In the genomic region with DNA sequence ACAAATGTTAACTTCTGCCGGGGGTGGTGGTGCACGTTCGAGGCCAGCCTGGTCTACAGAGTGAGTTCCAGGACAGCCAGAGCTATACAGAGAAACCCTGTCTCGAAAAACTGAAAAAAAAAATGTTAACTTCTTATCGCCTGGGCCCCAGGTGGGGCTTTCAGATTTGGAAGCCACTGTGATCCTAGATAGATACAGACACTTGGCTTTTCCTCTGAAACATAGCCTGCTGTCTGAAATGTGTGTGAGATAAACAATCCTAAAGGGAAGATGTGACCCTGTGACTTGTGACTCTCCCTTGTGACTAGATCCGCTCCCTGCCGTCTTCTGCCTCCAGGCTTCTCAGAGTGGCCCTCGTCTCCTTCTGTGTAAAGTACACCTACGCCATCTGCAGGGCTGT, we compare ENCODE assay signal across 16 mouse cellular contexts. TPM values are rescaled to one million over a fixed set of nuclear protein-coding genes. Genes with fewer than 3 reads are reported as not detected.
"Had no signal": no experiment of that assay in that cellular context is flagged by ENCODE, and none has a peak within 500 bp of the region (broad histone marks: within the 10 kb centered on the region; RNA-seq: fewer than 3 reads in every experiment).

No protein-coding gene starts in this region.

- DNase-seq: kidney, adult 11 months; kidney, postnatal 10 days; kidney, postnatal 4 days; left cerebral cortex, postnatal 4 days; right cerebral cortex, adult 18-20 months; thymus, adult 18-20 months; thymus, postnatal 14 days had no signal

- H3K27ac ChIP-seq: limb, embryonic 13.5 days; lung, embryonic 15.5 days; midbrain, embryonic 15.5 days; neural tube, embryonic 13.5 days had no signal

- H3K36me3 ChIP-seq: midbrain, embryonic 15.5 days had no signal

- ATAC-seq: midbrain, embryonic 15.5 days had no signal

- H3K27me3 ChIP-seq: limb, embryonic 13.5 days; lung, embryonic 15.5 days; midbrain, embryonic 15.5 days; neural tube, embryonic 13.5 days had no signal

- H3K4me2 ChIP-seq: limb, embryonic 13.5 days; lung, embryonic 15.5 days; midbrain, embryonic 11.5 days; midbrain, embryonic 15.5 days; neural tube, embryonic 13.5 days had no signal

- H3K9ac ChIP-seq: limb, embryonic 13.5 days; lung, embryonic 15.5 days; midbrain, embryonic 15.5 days; neural tube, embryonic 13.5 days had no signal

- H3K4me3 ChIP-seq: limb, embryonic 13.5 days; lung, embryonic 15.5 days; midbrain, embryonic 15.5 days; neural tube, embryonic 13.5 days had no signal

- H3K9me3 ChIP-seq: limb, embryonic 13.5 days; lung, embryonic 15.5 days; midbrain, embryonic 15.5 days; neural tube, embryonic 13.5 days had no signal

RNA-seq across cellular contexts. Expression of a gene that starts 47.3 kb away (rescaled TPM):
- total RNA-seq: layer of hippocampus, postnatal 14 days; left cerebral cortex, adult 18-20 months; left cerebral cortex, postnatal 10 days had no signal
- polyA plus RNA-seq: liver, embryonic 16.5 days had no signal
